Mouse (Mus musculus): ENCODE data around the gene Krtcap3.

The Krtcap3 gene

GRCm38 (mm10) chr5:31253806-31254205 is 2.3 kb downstream of the Krtcap3 start:
- DNase-seq, result no peak

- DNase-seq, result no peak
These were observed 3.0 kb downstream of the Krtcap3 start for GRCm38 (mm10) chr5:31254452-31254851.

- DNase-seq, result no peak
These were observed 3.4 kb downstream of the Krtcap3 start for GRCm38 (mm10) chr5:31254901-31255300.

GRCm38 (mm10) chr5:31255381-31255780 is 3.9 kb downstream of the Krtcap3 start:
- DNase-seq, result no peak

- DNase-seq, result no peak
These were observed 4.5 kb downstream of the Krtcap3 start for GRCm38 (mm10) chr5:31255971-31256370.

GRCm38 (mm10) chr5:31257616-31258015 is 6.1 kb downstream of the Krtcap3 start:
- DNase-seq, result no peak

- peak; percentile 31 for DNase-seq
These were observed 14.6 kb downstream of the Krtcap3 start for GRCm38 (mm10) chr5:31266101-31266500.

- DNase-seq, result no peak
These were observed 16.2 kb downstream of the Krtcap3 start for GRCm38 (mm10) chr5:31267686-31268085.

- no peak for DNase-seq
These were observed 21.5 kb downstream of the Krtcap3 start for GRCm38 (mm10) chr5:31273018-31273417.

GRCm38 (mm10) chr5:31279245-31279988 is 27.9 kb downstream of the Krtcap3 start:
- no peak for DNase-seq

- DNase-seq, result no peak
These were observed 36.7 kb downstream of the Krtcap3 start for GRCm38 (mm10) chr5:31288225-31288624.

- no peak for DNase-seq
These were observed 37.2 kb downstream of the Krtcap3 start for GRCm38 (mm10) chr5:31288655-31289054.

- no peak for DNase-seq
These were observed 38.2 kb downstream of the Krtcap3 start for GRCm38 (mm10) chr5:31289626-31290230.

GRCm38 (mm10) chr5:31290521-31291360 is 39.2 kb downstream of the Krtcap3 start, which contains the start of gene Ift172:
Ift172 (minus strand) TSS chr5:31291116.
- DNase-seq, result peak; percentile 97

GRCm38 (mm10) chr5:31291361-31291688 is 39.8 kb downstream of the Krtcap3 start:
- no peak for DNase-seq

GRCm38 (mm10) chr5:31294964-31295605 is 43.6 kb downstream of the Krtcap3 start:
- DNase-seq, result peak; percentile 44

GRCm38 (mm10) chr5:31295606-31296141 is 44.2 kb downstream of the Krtcap3 start, which contains the start of gene Fndc4:
Fndc4 (minus strand) TSS chr5:31296080.
- DNase-seq, result peak; percentile 73

- DNase-seq, result no peak
These were observed 45.7 kb downstream of the Krtcap3 start, which contains the start of gene Gckr for GRCm38 (mm10) chr5:31297047-31297757. Gckr (plus strand) TSS chr5:31297443.

- DNase-seq, result no peak
These were observed 46.5 kb downstream of the Krtcap3 start for GRCm38 (mm10) chr5:31297981-31298380.

GRCm38 (mm10) chr5:31298486-31298885 is 47.0 kb downstream of the Krtcap3 start:
- no peak for DNase-seq

GRCm38 (mm10) chr5:31301866-31302265 is 50.4 kb downstream of the Krtcap3 start:
- DNase-seq, result no peak
